Mouse (Mus musculus) heart, embryonic 11.5 days (tissue): ENCODE results near the gene Npr1. TPM values are rescaled to one million over a fixed set of nuclear protein-coding genes. Genes with fewer than 3 reads are reported as not detected.

Source experiments
- ATAC-seq: fragments of 200-750 bp; cut with Nextera tagmentation; replicated peaks from 2 replicates; pipeline ENCODE4 v1.8.0; 2017; ENCODE audit warnings: moderate library complexity; ENCODE audit not compliant: insufficient number of reproducible peaks, low FRiP score, low TSS enrichment
- H3K27ac ChIP-seq: fragments of 300-500 bp; sonication (generic); 2 replicates; pipeline ENCODE4 v1.5.1; 2014; ENCODE audit warnings: mild to moderate bottlenecking, low read depth, low read length
- H3K27me3 ChIP-seq: fragments of 300-500 bp; sonication (generic); 2 replicates; pipeline ENCODE4 v1.6.1; 2014; ENCODE audit warnings: mild to moderate bottlenecking, low read length, mixed read lengths; ENCODE audit not compliant: control insufficient read depth, insufficient read depth
- H3K36me3 ChIP-seq: fragments of 300-500 bp; sonication (generic); 2 replicates; pipeline ENCODE4 v1.6.1; 2014; ENCODE audit warnings: mild to moderate bottlenecking, low read length, moderate library complexity, mixed read lengths; ENCODE audit not compliant: control insufficient read depth, insufficient read depth
- H3K4me1 ChIP-seq: fragments of 300-500 bp; sonication (generic); 2 replicates; pipeline ENCODE4 v1.6.1; 2014; ENCODE audit warnings: low read length; ENCODE audit not compliant: control insufficient read depth, insufficient read depth
- H3K4me2 ChIP-seq: fragments of 300-500 bp; sonication (generic); 2 replicates; pipeline ENCODE4 v1.6.1; 2014; ENCODE audit warnings: mild to moderate bottlenecking, moderate library complexity
- H3K4me3 ChIP-seq: fragments of 300-500 bp; sonication (generic); 2 replicates; pipeline ENCODE4 v1.5.1; 2014; ENCODE audit warnings: low read depth, low read length
- H3K9ac ChIP-seq: fragments of 300-500 bp; sonication (generic); 2 replicates; pipeline ENCODE4 v1.6.1; 2014; ENCODE audit warnings: mild to moderate bottlenecking, low read depth, low read length, moderate library complexity
- H3K9me3 ChIP-seq: fragments of 300-500 bp; sonication (generic); replicated peaks from 2 replicates; pipeline ENCODE4 v1.6.1; 2016; ENCODE audit warnings: low read length; ENCODE audit not compliant: control insufficient read depth
- WGBS: fragments of 180-500 bp; shearing (Covaris S2); extraction: QIAGEN DNeasy Blood & Tissue Kit; methylation state at CpG from one replicate; pipeline ENCODE4 v1.1.7; 2014; ENCODE audit not compliant: insufficient replicate concordance; 5-methylcytosine and 5-hydroxymethylcytosine counted together
- polyA plus RNA-seq: library from polyadenylated mRNA; unstranded; fragments of >200 nt; fragmentation: Nextera tagmentation; extraction: Ambion mirVana; gene quantifications from 2 replicates; pipeline ENCODE4 v1.2.1, GENCODE M21; 2014

Gene Npr1
- polyA plus RNA-seq, 1 experiment from 2014 or later = 5.3 TPM

DNA sequence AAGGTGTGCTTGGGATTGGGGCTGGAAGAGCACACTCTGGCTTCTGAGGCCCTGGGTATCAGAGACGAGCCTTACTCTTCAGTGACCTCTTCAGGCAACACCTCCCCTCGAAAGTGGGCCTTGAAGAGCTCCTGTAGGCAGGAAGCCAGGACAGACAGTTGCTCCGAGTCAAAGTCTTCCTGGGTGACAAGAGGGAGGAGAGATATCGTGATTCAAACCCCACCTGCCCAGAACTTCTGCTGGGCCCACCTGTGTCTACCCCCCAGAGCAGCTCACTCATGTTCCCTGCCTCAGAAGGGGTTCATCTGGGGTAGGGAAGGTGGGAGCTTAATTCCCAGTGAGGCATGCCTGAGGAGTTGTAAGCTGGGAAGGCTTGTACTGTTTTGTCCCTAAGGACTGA is 64.7 kb downstream of the Npr1 start:
- Histone ChIP-seq H3K36me3 (peaks cover 65% of the 10 kb centered on the region), H3K4me3 (no peak overlapping the region), H3K9me3 (no peaks in the 10 kb centered on the region), H3K27me3 (no peaks in the 10 kb centered on the region), H3K4me2 (no peak overlapping the region), H3K4me1 (no peaks in the 10 kb centered on the region; the same call in 1 of the 2 replicates), H3K9ac (no peak overlapping the region), H3K27ac (no peak overlapping the region)
- WGBS = 73% methylated on average over 4 of the region's 4 CpGs
- ATAC-seq = no peak

Other genes starting within 250 kb of the Npr1 start
- gene Jtb, start 234.3 kb downstream of the Npr1 start, polyA plus RNA-seq = 90.7 and 95.8 TPM in 2 replicates
- 2.3 and 2.6 TPM in 2 replicates for gene Creb3l4, start 222.4 kb downstream of the Npr1 start, polyA plus RNA-seq
- 74.0 and 80.8 TPM in 2 replicates for gene Slc39a1, start 217.7 kb downstream of the Npr1 start, polyA plus RNA-seq
- gene Crtc2, start 211.7 kb downstream of the Npr1 start, polyA plus RNA-seq = 7.5 and 11.6 TPM in 2 replicates
- gene Dennd4b, start 200.7 kb downstream of the Npr1 start, polyA plus RNA-seq = 4.1 and 4.4 TPM in 2 replicates
- gene Gatad2b, start 172.7 kb downstream of the Npr1 start, polyA plus RNA-seq = 8.4 and 14.3 TPM in 2 replicates
- 5.7 and 6.2 TPM in 2 replicates for gene Slc27a3, start 75.9 kb downstream of the Npr1 start, polyA plus RNA-seq
- 25.3 and 26.9 TPM in 2 replicates for gene Ints3, start 32.2 kb downstream of the Npr1 start, polyA plus RNA-seq
- gene Ilf2, start 10.3 kb upstream of the Npr1 start, polyA plus RNA-seq = 148 and 151 TPM in 2 replicates
- 76.0 TPM in 2 replicates for gene Snapin, start 25.2 kb upstream of the Npr1 start, polyA plus RNA-seq
- 70.3 and 73.9 TPM in 2 replicates for gene Chtop, start 43.6 kb upstream of the Npr1 start, polyA plus RNA-seq
- gene S100a1, start 48.5 kb upstream of the Npr1 start, polyA plus RNA-seq = 137 and 138 TPM in 2 replicates
- 59.7 and 65.4 TPM in 2 replicates for gene S100a13, start 48.6 kb upstream of the Npr1 start, polyA plus RNA-seq
- not detected in 2 replicates for gene S100a14, start 61.0 kb upstream of the Npr1 start, polyA plus RNA-seq
- gene S100a16, start 71.4 kb upstream of the Npr1 start, polyA plus RNA-seq = 26.9 and 28.4 TPM in 2 replicates
- 0.24 TPM in 1 of 2 replicates, not detected in the other for gene S100a3, start 94.7 kb upstream of the Npr1 start, polyA plus RNA-seq
- gene S100a2, start 124.4 kb upstream of the Npr1 start, polyA plus RNA-seq = not detected in 2 replicates
- not detected in 2 replicates for gene Gm42674, start 136.0 kb upstream of the Npr1 start, polyA plus RNA-seq
- gene S100a4, start 137.9 kb upstream of the Npr1 start, polyA plus RNA-seq = 3.4 and 3.5 TPM in 2 replicates
- not detected in 2 replicates for gene S100a5, start 142.7 kb upstream of the Npr1 start, polyA plus RNA-seq
- gene S100a6, start 147.0 kb upstream of the Npr1 start, polyA plus RNA-seq = 43.6 and 44.5 TPM in 2 replicates
- not detected in 2 replicates for gene S100a7a, start 188.2 kb upstream of the Npr1 start, polyA plus RNA-seq
- 1.9 and 5.2 TPM in 2 replicates for gene S100a8, start 203.1 kb upstream of the Npr1 start, polyA plus RNA-seq
- 1.3 and 6.2 TPM in 2 replicates for gene S100a9, start 229.9 kb upstream of the Npr1 start, polyA plus RNA-seq